Mouse (Mus musculus): ENCODE data around the gene Pdx1. TPM values are rescaled to one million over a fixed set of nuclear protein-coding genes. Genes with fewer than 3 reads are reported as not detected.

Pdx1 gene
- not detected for polyA plus RNA-seq (2014; fragmentation: Illumina TruSeq; extraction: RNeasy Lipid Tissue Mini Kit (QIAGEN cat#74804); ENCODE audit: low read depth, low replicate concordance)

GRCm38 (mm10) chr5:147269926-147270672, at the start of gene Pdx1:
Pdx1 (plus strand) TSS chr5:147269959.

DNA sequence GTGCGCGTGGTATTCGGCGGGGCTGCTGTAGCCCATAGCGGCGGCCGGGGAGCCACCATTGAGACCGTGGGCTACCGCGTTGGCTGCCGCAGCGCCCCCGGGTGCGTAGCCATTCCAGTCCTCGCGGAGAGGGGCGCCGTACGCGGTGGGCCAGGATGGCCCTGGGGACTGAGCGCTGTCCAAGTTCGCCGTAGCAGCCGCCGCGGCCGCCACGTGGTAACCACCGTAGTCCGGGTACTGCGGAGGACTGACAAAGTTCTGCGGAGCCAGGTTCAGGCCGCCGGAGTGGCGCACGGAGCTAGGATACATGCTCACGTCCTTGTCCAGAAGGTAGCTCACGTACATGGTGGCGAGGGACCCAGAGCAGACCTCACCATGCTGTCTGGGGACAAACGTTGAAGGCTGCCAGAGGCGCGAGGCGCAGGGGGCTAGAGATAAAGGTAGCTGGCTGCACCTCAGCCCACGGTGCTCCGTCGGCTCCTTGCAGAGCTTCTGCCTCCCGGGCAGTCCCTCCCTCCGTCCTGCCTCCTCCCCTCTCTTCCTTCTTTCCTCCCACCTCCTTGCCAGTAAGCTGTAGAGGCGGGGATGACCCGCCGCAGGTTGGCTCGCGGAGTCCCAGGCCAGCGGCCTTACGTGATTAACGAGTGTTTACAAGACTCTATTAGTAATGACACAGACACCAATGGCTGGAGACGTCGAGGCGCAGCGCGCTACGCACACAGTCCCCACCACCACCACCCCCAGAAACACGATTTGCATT, 37.1 kb downstream of the Pdx1 start, which contains the start of gene Cdx2:
Gene Cdx2 (minus strand): TSS at position 633 of the 760 bp plus-strand sequence.

GRCm38 (mm10) chr5:147322183-147322582, 52.4 kb downstream of the Pdx1 start, which contains the start of gene Urad:
Urad (minus strand) TSS chr5:147322440.

Other genes starting within 250 kb of the Pdx1 start
- gene Lnx2, start 193.4 kb upstream of the Pdx1 start, polyA plus RNA-seq (2014; fragmentation: Illumina TruSeq; extraction: RNeasy Lipid Tissue Mini Kit (QIAGEN cat#74804); ENCODE audit: low read depth, low replicate concordance): 8.7 TPM
- gene Polr1d, start 192.9 kb upstream of the Pdx1 start, polyA plus RNA-seq (2014; fragmentation: Illumina TruSeq; extraction: RNeasy Lipid Tissue Mini Kit (QIAGEN cat#74804); ENCODE audit: low read depth, low replicate concordance): 82.8 TPM
- not detected for gene Gsx1, start 81.3 kb upstream of the Pdx1 start, polyA plus RNA-seq (2014; fragmentation: Illumina TruSeq; extraction: RNeasy Lipid Tissue Mini Kit (QIAGEN cat#74804); ENCODE audit: low read depth, low replicate concordance)
- not detected for gene Cdx2, start 37.3 kb downstream of the Pdx1 start, polyA plus RNA-seq (2014; fragmentation: Illumina TruSeq; extraction: RNeasy Lipid Tissue Mini Kit (QIAGEN cat#74804); ENCODE audit: low read depth, low replicate concordance)
- not detected for gene Urad, start 52.5 kb downstream of the Pdx1 start, polyA plus RNA-seq (2014; fragmentation: Illumina TruSeq; extraction: RNeasy Lipid Tissue Mini Kit (QIAGEN cat#74804); ENCODE audit: low read depth, low replicate concordance)
- 0.16 TPM for gene Flt3, start 130.5 kb downstream of the Pdx1 start, polyA plus RNA-seq (2014; fragmentation: Illumina TruSeq; extraction: RNeasy Lipid Tissue Mini Kit (QIAGEN cat#74804); ENCODE audit: low read depth, low replicate concordance)
- 16.8 TPM for gene Pan3, start 160.2 kb downstream of the Pdx1 start, polyA plus RNA-seq (2014; fragmentation: Illumina TruSeq; extraction: RNeasy Lipid Tissue Mini Kit (QIAGEN cat#74804); ENCODE audit: low read depth, low replicate concordance)

Measured in heart, adult 10 weeks (tissue).